Mouse (Mus musculus) bone marrow macrophage, adult 2 months (primary cell): ENCODE data around the gene Eva1c. TPM values are rescaled to one million over a fixed set of nuclear protein-coding genes. Genes with fewer than 3 reads are reported as not detected.
A peak's percentile ranks its signal among the peaks of the same experiment; 100 is the strongest.

Experiments used
- H3K27ac ChIP-seq: 2 replicates; pipeline ENCODE4 v1.5.1; 2012; ENCODE audit warnings: low read depth, low read length; ENCODE audit not compliant: insufficient read depth
- H3K4me1 ChIP-seq: 2 replicates; pipeline ENCODE4 v1.6.1; 2012; ENCODE audit warnings: low read length; ENCODE audit not compliant: control insufficient read depth, insufficient read depth
- H3K4me3 ChIP-seq: 2 replicates; pipeline ENCODE4 v1.5.1; 2012; ENCODE audit warnings: mild to moderate bottlenecking, low read length, moderate library complexity; ENCODE audit not compliant: insufficient read depth
- CTCF ChIP-seq: IDR thresholded peaks from 2 replicates; pipeline ENCODE4 v1.5.1; 2012; ENCODE audit warnings: low read depth, mild to moderate bottlenecking, low read length, moderate library complexity
- POLR2A ChIP-seq: IDR thresholded peaks from 2 replicates; pipeline ENCODE4 v1.6.1; 2012; ENCODE audit warnings: mild to moderate bottlenecking, low read depth, low read length, borderline replicate concordance
- polyA plus RNA-seq: library from polyadenylated mRNA; stranded (reverse); fragments of >200 nt; gene quantifications from 2 replicates; pipeline ENCODE4 v1.2.4, GENCODE M21; 2012; ENCODE audit not compliant: missing spikeins, insufficient read depth, insufficient read length

The Eva1c gene
- polyA plus RNA-seq, 1 experiment = not detected

DNA sequence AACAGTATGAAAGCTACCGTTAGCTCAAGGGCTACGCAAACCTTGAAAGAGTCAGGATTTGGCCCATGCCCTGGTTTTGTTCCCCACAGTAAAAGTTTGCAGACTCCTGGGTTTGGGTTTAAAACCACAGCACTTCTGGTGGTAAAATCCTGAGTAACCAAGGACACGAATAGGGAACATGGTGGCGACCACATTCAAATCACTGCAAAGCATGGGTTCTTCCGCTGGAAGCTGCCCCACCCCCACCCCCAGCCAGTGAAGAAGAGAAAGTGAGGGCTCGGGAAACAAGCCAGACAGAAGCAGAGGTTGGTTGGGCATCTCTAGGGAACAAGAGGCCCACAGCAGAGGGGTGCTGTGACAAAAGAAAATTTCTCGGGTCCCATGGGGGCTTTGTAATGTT, 80.7 kb downstream of the Eva1c start:
- TF ChIP-seq CTCF = no peak
- TF ChIP-seq POLR2A = no peak
- Histone ChIP-seq H3K4me3 (no peak overlapping the region), H3K27ac (no peak overlapping the region), H3K4me1 (no peaks in the 10 kb centered on the region)

DNA sequence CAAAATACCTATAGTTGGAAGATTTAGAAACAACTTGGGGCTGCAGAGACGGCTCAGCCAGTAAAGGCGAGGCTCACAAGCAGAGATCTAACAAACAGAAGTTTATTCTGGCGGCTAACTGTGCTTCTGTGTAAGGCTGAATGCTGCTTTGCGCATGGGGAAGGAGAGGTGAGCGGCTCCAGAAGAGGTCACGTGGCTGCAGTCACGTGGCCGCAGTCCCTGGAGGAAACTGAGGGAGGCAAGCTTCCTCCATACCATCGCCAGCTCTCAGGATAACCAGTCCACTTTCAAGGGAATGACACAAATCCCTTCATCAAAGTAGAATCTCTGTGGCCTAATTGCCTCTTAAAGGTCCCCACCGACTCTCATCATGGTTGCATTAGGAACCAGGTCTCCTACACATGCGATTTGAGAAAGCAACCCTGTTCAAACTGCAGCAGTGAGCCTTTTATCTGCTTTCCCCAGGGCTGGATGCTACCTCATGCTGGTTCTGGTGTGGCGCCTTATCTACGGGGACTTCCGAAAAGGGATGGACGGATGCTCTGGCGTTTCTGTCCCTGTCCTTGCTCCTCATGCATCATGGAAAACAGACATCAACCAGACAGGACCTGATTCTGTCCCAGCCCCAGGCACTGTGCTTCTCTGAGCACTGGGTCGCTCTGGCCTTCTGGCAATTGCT, 84.5 kb downstream of the Eva1c start:
- H3K4me3 ChIP-seq = no peak overlapping the region
- TF ChIP-seq POLR2A (no peak), CTCF (no peak)
- no peak overlapping the region for H3K27ac ChIP-seq
- peaks cover 5% of the 10 kb centered on the region for H3K4me1 ChIP-seq

DNA sequence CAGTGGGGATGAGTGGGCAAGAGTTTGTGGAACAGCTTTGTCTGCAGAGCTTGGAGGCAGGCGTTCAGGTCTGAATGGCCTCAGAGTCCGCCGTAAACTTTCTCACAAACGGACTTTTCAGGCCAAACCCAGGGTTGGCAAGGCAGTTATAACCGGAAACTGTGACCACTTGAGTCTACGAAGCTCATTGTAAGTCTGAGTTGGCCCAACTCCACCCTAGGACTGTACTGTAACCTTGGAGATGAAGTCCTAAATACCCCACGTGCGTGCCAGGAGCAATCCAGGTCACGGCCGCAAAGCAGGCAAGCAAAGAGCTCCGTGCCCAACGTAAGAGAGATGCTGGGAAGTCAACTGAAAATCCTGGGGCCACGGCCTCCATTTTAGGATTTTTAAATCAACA, 85.2 kb downstream of the Eva1c start:
- no peak overlapping the region for H3K4me3 ChIP-seq
- H3K27ac ChIP-seq = no peak overlapping the region
- H3K4me1 ChIP-seq = peaks cover 5% of the 10 kb centered on the region
- TF ChIP-seq POLR2A = no peak
- no peak for TF ChIP-seq CTCF

DNA sequence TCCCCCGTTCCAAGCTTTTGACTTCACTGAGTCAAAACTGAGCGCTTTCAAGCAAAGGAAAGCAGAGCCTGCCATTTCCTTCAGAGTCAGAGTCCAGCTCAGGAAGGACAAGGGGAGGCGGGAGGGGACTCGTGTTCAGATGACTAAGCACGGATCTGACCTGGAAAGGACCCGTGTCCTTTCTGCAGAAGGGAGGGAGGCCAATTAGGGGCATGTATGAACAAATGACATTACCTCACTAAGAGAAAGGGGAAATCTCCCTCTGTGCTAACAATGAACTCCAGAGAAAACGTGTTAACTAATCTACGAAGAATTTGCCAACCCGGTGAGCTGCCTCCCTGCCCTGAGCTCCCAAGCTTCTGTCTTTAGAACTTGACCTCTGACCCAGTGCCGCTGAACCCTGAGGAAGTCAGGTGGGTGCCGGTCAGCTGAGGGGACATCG, 89.5 kb downstream of the Eva1c start:
- no peak overlapping the region for H3K27ac ChIP-seq
- H3K4me3 ChIP-seq = peak overlapping the region; percentile 43
- TF ChIP-seq CTCF = no peak

DNA sequence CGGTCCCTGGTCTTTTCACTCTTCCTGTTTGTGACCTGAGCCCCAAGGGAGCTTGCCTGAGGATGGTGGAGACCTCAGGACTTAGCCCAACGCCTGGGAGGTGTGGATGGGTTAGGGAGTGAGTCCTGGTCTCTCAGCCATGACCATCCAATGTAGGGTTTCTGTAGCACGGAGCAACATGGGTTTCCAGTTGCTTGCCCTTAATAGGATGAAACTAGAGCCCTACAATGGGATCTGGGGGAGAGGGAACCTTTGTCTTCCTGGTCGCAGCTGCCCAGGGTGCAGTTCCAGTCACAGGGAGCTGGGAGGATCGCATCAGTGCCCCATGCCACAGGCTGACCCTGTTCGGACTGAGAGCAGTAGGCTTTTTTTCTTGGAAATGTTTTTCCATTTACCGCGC, 90.6 kb downstream of the Eva1c start:
- Histone ChIP-seq H3K4me1 (peaks cover 5% of the 10 kb centered on the region), H3K27ac (no peak overlapping the region), H3K4me3 (no peak overlapping the region)
- TF ChIP-seq CTCF = no peak
- TF ChIP-seq POLR2A = no peak

More for the DNA sequence above, 89.5 kb downstream of the Eva1c start:
- peaks cover 5% of the 10 kb centered on the region for H3K4me1 ChIP-seq

DNA sequence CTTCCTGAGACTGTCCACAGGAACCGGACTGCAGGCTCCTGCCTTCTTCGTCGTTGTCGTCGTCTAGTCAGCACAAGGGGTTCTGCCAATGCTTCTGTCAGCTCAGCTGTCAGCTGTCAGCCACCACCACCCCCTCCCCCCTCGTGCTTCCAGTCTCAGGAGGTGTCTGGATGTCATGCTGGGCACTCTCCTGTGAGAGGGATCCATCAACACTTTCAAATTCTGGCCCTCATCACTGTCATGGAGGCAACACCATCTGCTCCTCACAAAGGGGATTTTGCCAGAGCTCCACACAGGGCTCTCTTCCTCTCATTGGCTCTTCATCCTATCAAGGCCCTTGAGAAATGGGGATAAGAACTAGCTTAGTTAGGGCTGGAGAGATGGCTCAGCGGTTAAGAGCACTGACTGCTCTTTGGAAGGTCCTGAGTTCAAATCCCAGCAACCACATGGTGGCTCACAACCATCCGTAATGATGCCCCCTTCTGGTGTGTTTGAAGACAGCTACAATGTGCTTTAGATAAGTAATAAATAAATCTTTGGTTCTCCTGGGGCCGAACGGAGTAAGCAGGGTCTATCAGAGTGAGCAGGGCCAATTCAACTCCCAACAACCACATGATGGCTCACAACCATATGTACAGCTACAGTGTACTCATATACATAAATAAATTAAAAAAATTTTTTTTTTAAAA, 95.1 kb downstream of the Eva1c start:
- H3K27ac ChIP-seq = no peak overlapping the region
- no peaks in the 10 kb centered on the region for H3K4me1 ChIP-seq
- H3K4me3 ChIP-seq = no peak overlapping the region
- TF ChIP-seq CTCF (no peak), POLR2A (no peak)

DNA sequence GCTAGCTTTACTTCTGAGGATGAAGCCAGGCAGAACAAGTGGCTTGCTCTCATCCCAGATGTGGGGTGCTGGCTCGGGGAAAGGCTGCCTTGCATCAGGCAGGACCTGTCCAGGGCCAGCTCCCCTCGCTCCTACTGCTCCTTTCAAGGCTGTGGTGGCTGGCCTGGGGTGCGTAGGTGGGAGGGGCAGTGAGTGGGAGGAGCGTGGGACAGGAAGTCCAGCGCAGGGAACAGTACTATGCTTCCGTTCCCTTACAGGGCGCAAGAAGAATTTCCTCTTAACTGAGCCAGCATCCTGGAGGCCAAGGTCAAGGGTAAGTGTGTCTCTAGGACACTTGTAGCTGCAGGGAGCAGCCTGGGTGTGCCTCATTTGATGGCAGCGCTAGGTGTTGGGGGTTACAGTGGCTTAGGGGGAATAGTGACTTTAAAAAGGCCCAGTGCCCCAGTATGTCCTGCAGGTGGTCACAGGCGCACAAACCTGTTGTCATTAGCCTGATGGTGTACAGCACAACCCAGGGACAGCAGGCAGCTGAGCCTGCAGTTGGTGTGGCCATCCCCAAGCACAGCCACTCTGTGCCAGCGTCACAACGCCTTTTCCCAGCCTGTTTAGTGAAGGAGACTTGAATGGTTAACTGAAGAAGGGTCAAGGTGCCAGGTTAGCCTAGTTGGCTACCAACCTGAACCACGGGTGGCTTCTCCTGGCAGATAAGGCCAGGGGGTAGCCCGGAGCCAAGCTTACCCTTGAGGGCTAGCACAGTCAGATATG, 98.3 kb downstream of the Eva1c start:
- TF ChIP-seq CTCF (no peak), POLR2A (no peak)
- H3K4me3 ChIP-seq = no peak overlapping the region
- H3K27ac ChIP-seq = no peak overlapping the region
- H3K4me1 ChIP-seq = no peaks in the 10 kb centered on the region

DNA sequence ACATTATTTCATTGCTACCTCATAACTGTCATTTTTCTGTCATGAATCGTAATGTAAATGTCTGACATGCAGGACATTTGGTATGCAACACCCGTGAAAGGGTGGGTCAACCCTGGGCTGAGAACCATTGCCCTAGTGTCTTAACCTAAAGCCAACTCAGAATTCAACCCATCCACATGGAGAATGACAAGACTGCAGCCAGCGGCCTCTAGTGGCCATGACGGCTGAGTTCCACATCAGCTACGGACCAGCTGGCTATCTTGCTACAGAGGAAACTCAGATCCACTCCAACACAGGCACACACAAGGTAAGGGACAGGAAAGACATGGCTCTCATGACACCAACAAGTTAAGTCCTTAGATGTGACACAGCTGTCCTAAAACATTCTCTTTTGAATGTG, 98.9 kb downstream of the Eva1c start:
- Histone ChIP-seq H3K4me3 (no peak overlapping the region), H3K4me1 (no peaks in the 10 kb centered on the region), H3K27ac (no peak overlapping the region)
- TF ChIP-seq POLR2A = no peak
- peak; percentile 90 for TF ChIP-seq CTCF

DNA sequence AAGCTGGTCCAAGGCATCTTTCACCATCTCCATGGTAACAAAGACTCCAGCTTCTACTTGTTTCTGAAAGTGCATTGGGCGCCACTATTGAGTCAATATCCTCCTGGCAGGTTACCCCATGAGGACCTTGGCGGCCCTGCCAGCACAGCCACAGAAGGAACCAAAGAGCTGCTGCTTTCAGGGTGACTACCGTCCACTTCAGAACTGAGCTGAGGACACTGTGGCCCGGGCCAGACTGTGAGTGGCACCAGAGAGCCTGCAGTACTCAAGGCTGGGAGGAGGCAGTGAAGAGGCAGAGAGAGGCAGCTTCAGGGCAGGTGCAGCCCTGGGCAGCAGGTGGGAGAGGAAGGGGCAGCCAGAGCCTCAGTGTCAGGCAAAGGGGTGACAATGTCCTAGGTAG, 100.9 kb downstream of the Eva1c start:
- Histone ChIP-seq H3K4me1 (no peaks in the 10 kb centered on the region), H3K27ac (no peak overlapping the region), H3K4me3 (no peak overlapping the region)
- no peak for TF ChIP-seq CTCF
- no peak for TF ChIP-seq POLR2A
